Mouse (Mus musculus) c-Kit-positive CD71-negative TER-119-negative erythroid progenitor cells, embryonic 14.5 days (primary cell): ENCODE data around the gene Cst9.

Experiments
- DNase-seq: peaks from one replicate; pipeline ENCODE4 v3.0.0-alpha.2; 2013; ENCODE audit warnings: low read depth

Cst9 gene

DNA sequence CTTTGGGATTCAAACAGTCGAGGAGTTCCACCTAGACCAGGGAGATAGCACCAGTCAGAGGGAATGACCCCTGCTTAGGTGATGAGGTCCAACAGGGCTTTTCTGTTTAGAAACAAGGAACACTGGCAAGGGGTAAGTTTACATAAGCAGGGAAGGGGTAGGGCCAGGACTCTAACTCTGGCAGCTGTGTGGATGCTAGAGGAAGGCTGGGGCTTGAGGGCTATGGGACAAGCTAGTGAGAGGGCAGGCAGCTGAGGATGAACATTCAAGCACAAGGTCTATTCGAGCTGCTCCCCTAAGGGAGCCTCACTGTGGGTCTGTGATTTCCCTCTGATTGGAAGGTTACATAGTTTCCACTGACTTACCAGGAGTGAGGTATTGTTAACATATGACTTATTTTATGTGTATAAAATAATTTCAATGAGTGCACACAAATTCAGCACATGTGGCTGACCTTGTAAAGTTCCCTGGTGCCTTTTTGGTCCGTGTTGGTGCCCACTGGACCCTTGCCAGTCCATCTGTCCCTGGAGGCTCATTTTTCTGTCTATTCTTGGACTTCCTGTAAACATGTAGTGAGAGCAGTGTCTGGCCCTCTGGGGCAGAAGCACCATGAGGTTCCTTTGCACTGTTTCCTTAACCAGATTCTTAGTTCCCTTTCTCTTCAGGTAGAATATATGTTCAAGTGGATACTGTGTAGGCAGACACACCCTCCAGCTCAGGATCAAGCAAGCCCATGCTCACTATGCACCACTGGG lies 42.2 kb downstream of the Cst9 start:
- no peak for DNase-seq

DNA sequence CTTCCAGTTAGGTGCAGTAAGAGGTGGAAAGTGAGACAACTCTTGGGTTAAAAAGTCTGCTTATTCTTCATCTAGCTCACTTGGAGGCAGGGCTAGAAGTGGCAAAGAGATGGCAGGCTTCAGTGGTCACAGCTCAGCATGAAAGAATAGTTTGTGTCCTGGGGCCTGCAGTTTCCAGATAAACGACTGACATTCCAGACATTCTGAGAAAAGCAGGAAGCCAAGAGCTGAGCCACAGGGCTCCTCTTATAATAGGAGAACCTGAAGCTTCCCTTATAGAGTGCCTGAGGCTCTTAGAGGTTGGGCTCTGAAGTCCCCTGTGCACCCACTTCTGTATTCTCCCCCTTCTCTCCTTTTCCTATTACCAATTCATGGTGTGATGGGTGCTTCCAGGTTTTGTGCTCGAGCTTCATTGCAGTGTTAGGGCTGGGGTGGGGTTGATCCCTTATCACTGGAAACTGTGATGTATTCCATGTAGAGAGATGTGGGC lies 43.7 kb downstream of the Cst9 start:
- no peak for DNase-seq

DNA sequence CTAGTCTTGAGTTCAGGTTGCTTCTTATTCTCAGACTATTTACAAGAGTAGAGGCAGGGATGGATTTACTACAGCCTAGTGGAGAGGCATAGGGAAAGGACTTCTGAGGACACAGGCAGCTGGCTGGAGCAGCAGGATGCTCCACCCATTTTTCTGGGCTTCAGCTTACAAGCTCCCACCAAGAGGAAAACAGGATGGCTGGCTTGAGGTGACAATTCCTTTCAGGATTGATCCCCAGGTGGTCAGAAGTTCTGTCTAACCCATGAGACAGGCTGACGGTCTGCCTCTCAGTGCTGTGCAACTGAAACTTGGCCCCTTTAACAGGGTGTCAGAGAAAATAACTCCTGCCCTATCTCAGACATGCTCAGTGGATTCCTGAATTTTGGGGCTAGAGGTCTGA lies 44.3 kb downstream of the Cst9 start:
- no peak for DNase-seq

DNA sequence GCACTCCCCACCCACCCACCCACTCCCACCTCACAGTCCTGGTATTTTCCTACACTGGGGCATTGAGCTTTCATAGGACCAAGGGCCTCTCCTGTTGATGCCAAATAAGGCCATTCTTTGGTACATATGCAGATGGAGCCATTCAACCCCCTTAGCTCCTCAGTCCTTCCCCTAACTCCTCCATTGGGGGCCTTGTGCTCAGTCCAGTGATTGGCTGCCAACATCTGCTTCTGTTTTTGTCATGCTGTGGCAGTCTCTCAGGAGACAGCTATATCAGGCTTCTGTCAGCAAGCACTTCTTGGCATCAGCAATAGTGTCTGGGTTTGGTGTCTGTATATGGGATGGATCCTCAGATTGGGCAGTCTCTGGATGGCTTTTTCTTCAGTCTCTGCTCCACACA lies 49.8 kb downstream of the Cst9 start:
- no peak for DNase-seq
